Mouse (Mus musculus): Measurements from ENCODE around the gene Nuak1. TPM values are rescaled to one million over a fixed set of nuclear protein-coding genes. Genes with fewer than 3 reads are reported as not detected.
A peak's percentile ranks its signal among the peaks of the same experiment; 100 is the strongest.

The Nuak1 gene
- total and polyA plus RNA-seq, 2 experiments from 2014 or later, result 1.7 to 36.8 TPM

GRCm38 (mm10) chr10:84424374-84424773 lies 16.0 kb downstream of the Nuak1 start:
- Histone ChIP-seq H3K9me3 (replicated peaks; ENCODE audit: control insufficient read depth, low read length) (no peaks in the 10 kb centered on the region), H3K4me2 (ENCODE audit: low read depth, low read length) (no peak overlapping the region), H3K27me3 (ENCODE audit: control insufficient read depth, insufficient read depth, low read length) (no peaks in the 10 kb centered on the region), H3K9ac (replicated peaks; ENCODE audit: low read depth, low read length) (no peak overlapping the region), H3K4me1 (ENCODE audit: control insufficient read depth, insufficient read depth) (peaks cover 19% of the 10 kb centered on the region), H3K4me3 (ENCODE audit: low read depth, low read length) (no peak overlapping the region), H3K36me3 (replicated peaks; ENCODE audit: control insufficient read depth, insufficient read depth, low read length) (peaks cover 16% of the 10 kb centered on the region; the same call in 1 of the 2 replicates), H3K27ac (ENCODE audit: low read depth) (no peak overlapping the region)
- TF ChIP-seq CTCF (IDR thresholded peaks at IDR 0.05; ENCODE audit: low read depth) (no peak), EP300 (IDR thresholded peaks at IDR 0.05; ENCODE audit: low read depth) (no peak)
- DNase-seq (ENCODE audit: low spot score) (no peak), ATAC-seq (ENCODE audit: insufficient read depth, low read depth) (0 out of 2 replicates have a peak, but pooled peaks have one; percentile 8)
- whole genome bisulfite sequencing, result 70% methylated on average over 7 of the region's 7 CpGs

- no peak for DNase-seq (ENCODE audit: low spot score)
- no peak for ATAC-seq (ENCODE audit: insufficient read depth, low read depth)
- 75% methylated on average over 5 of the region's 5 CpGs for WGBS
- TF ChIP-seq EP300 (IDR thresholded peaks at IDR 0.05; ENCODE audit: low read depth) (no peak), CTCF (IDR thresholded peaks at IDR 0.05; ENCODE audit: low read depth) (no peak)
- Histone ChIP-seq H3K36me3 (replicated peaks; ENCODE audit: control insufficient read depth, insufficient read depth, low read length) (peaks cover 16% of the 10 kb centered on the region; the same call in 1 of the 2 replicates), H3K4me1 (ENCODE audit: control insufficient read depth, insufficient read depth) (peaks cover 24% of the 10 kb centered on the region), H3K27ac (ENCODE audit: low read depth) (no peak overlapping the region), H3K9me3 (replicated peaks; ENCODE audit: control insufficient read depth, low read length) (no peaks in the 10 kb centered on the region), H3K4me2 (ENCODE audit: low read depth, low read length) (no peak overlapping the region), H3K27me3 (ENCODE audit: control insufficient read depth, insufficient read depth, low read length) (no peaks in the 10 kb centered on the region), H3K4me3 (ENCODE audit: low read depth, low read length) (no peak overlapping the region), H3K9ac (replicated peaks; ENCODE audit: low read depth, low read length) (no peak overlapping the region)
These were observed 16.5 kb downstream of the Nuak1 start for GRCm38 (mm10) chr10:84423903-84424302.

DNA sequence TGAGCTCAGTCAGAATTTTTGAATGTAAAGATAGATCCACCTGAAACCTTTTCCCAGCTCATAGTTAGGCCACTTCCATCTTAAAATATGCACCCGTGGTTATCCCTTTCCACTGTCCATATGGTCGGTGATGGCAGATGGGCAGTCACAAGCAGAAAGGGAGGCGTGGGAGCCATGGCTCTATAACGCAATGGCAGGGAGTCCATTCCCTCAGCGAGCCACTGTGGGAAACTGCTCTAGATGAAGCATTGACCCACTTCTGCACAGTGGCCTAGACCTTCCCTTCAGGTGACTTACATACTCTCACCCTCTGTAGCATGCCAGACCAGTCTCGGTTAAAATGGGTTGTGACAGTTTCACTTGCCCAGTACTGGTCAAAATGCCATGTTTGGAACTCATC lies 19.8 kb downstream of the Nuak1 start:
- H3K36me3 ChIP-seq (replicated peaks; ENCODE audit: control insufficient read depth, insufficient read depth, low read length), result peaks cover 16% of the 10 kb centered on the region; the same call in 1 of the 2 replicates
- no peak overlapping the region for H3K9ac ChIP-seq (replicated peaks; ENCODE audit: low read depth, low read length)
- peaks cover 30% of the 10 kb centered on the region for H3K4me1 ChIP-seq (ENCODE audit: control insufficient read depth, insufficient read depth)
- no peak overlapping the region for H3K4me2 ChIP-seq (ENCODE audit: low read depth, low read length)
- H3K4me3 ChIP-seq (ENCODE audit: low read depth, low read length), result no peak overlapping the region
- H3K9me3 ChIP-seq (replicated peaks; ENCODE audit: control insufficient read depth, low read length), result no peaks in the 10 kb centered on the region
- H3K27me3 ChIP-seq (ENCODE audit: control insufficient read depth, insufficient read depth, low read length), result no peaks in the 10 kb centered on the region
- no peak overlapping the region for H3K27ac ChIP-seq (ENCODE audit: low read depth)
- 88% methylated on average over 6 of the region's 6 CpGs for WGBS
- TF ChIP-seq CTCF (IDR thresholded peaks at IDR 0.05; ENCODE audit: low read depth) (no peak), EP300 (IDR thresholded peaks at IDR 0.05; ENCODE audit: low read depth) (no peak)
- DNase-seq (ENCODE audit: low spot score), result no peak
- ATAC-seq (ENCODE audit: insufficient read depth, low read depth), result no peak

GRCm38 (mm10) chr10:84418421-84418820 lies 22.0 kb downstream of the Nuak1 start:
- Histone ChIP-seq H3K36me3 (replicated peaks; ENCODE audit: control insufficient read depth, insufficient read depth, low read length) (peaks cover 16% of the 10 kb centered on the region; the same call in 1 of the 2 replicates), H3K9ac (replicated peaks; ENCODE audit: low read depth, low read length) (no peak overlapping the region), H3K9me3 (replicated peaks; ENCODE audit: control insufficient read depth, low read length) (no peaks in the 10 kb centered on the region), H3K4me2 (ENCODE audit: low read depth, low read length) (no peak overlapping the region), H3K27me3 (ENCODE audit: control insufficient read depth, insufficient read depth, low read length) (no peaks in the 10 kb centered on the region), H3K4me3 (ENCODE audit: low read depth, low read length) (no peak overlapping the region), H3K4me1 (ENCODE audit: control insufficient read depth, insufficient read depth) (peaks cover 19% of the 10 kb centered on the region), H3K27ac (ENCODE audit: low read depth) (no peak overlapping the region)
- DNase-seq (ENCODE audit: low spot score), result no peak
- no peak for ATAC-seq (ENCODE audit: insufficient read depth, low read depth)
- TF ChIP-seq EP300 (IDR thresholded peaks at IDR 0.05; ENCODE audit: low read depth) (no peak), CTCF (IDR thresholded peaks at IDR 0.05; ENCODE audit: low read depth) (no peak)

- H3K27ac ChIP-seq (ENCODE audit: low read depth), result peak overlapping the region; percentile 67
- no peak overlapping the region for H3K9ac ChIP-seq (replicated peaks; ENCODE audit: low read depth, low read length)
- H3K4me1 ChIP-seq (ENCODE audit: control insufficient read depth, insufficient read depth), result peaks cover 31% of the 10 kb centered on the region
- no peaks in the 10 kb centered on the region for H3K9me3 ChIP-seq (replicated peaks; ENCODE audit: control insufficient read depth, low read length)
- no peaks in the 10 kb centered on the region for H3K27me3 ChIP-seq (ENCODE audit: control insufficient read depth, insufficient read depth, low read length)
- TF ChIP-seq EP300 (IDR thresholded peaks at IDR 0.05; ENCODE audit: low read depth), result no peak
- no peak; the same call in 1 of the 2 replicates for TF ChIP-seq CTCF (IDR thresholded peaks at IDR 0.05; ENCODE audit: low read depth)
- peaks cover 11% of the 10 kb centered on the region; the same call in 1 of the 2 replicates for H3K36me3 ChIP-seq (replicated peaks; ENCODE audit: control insufficient read depth, insufficient read depth, low read length)
- H3K4me2 ChIP-seq (ENCODE audit: low read depth, low read length), result no peak overlapping the region
- H3K4me3 ChIP-seq (ENCODE audit: low read depth, low read length), result no peak overlapping the region
- DNase-seq (ENCODE audit: low spot score), result peak; percentile 76
- ATAC-seq (ENCODE audit: insufficient read depth, low read depth), result peak; percentile 69
- WGBS, result 34% methylated on average over 8 of the region's 8 CpGs
These were observed 23.6 kb downstream of the Nuak1 start for GRCm38 (mm10) chr10:84416752-84417151.
